Mouse (Mus musculus): Measurements from ENCODE around the gene Spin2g. TPM values are rescaled to one million over a fixed set of nuclear protein-coding genes. Genes with fewer than 3 reads are reported as not detected.

The Spin2g gene
- not detected in 4 replicates for total RNA-seq (2023)

GRCm38 (mm10) chrX:34238633-34239032 is at the start of gene Spin2g:
Gene Spin2g (minus strand): TSS chrX:34238733.

Other genes with a start within 250 kb of the Spin2g start
- not detected in 4 replicates for gene Btbd35f9, start 77.2 kb downstream of the Spin2g start, total RNA-seq (2023)
- not detected in 4 replicates for gene Btbd35f8, start 211.8 kb upstream of the Spin2g start, total RNA-seq (2023)